Mouse (Mus musculus) small intestine, adult 2 months (tissue): ENCODE results near the gene Magi1. TPM values are rescaled to one million over a fixed set of nuclear protein-coding genes. Genes with fewer than 3 reads are reported as not detected.

Source experiments
- H3K27ac ChIP-seq: fragments of 200-500 bp; 2 replicates; pipeline ENCODE4 v1.5.1; 2012; ENCODE audit warnings: low read depth, low read length, control low read depth, inconsistent platforms; ENCODE audit not compliant: insufficient read depth
- H3K27me3 ChIP-seq: fragments of 200-500 bp; 2 replicates; pipeline ENCODE4 v1.6.1; 2012; ENCODE audit warnings: mild to moderate bottlenecking, moderate library complexity, low read length, inconsistent platforms; ENCODE audit not compliant: control insufficient read depth, insufficient read depth
- H3K36me3 ChIP-seq: fragments of 200-500 bp; 2 replicates; pipeline ENCODE4 v1.6.1; 2012; ENCODE audit warnings: mild to moderate bottlenecking, low read length, control low read depth, inconsistent platforms; ENCODE audit not compliant: control insufficient read depth, insufficient read depth
- H3K4me1 ChIP-seq: fragments of 200-500 bp; 2 replicates; pipeline ENCODE4 v1.6.1; 2012; ENCODE audit warnings: low read length, inconsistent platforms, mixed read lengths; ENCODE audit not compliant: control insufficient read depth, insufficient read depth, insufficient read length
- H3K4me3 ChIP-seq: fragments of 200-500 bp; 2 replicates; pipeline ENCODE4 v1.5.1; 2012; ENCODE audit warnings: low read depth, mild to moderate bottlenecking, control low read depth, inconsistent platforms, low read length, moderate library complexity
- CTCF ChIP-seq: fragments of 200-500 bp; IDR thresholded peaks from 2 replicates; pipeline ENCODE4 v1.5.1; 2012; ENCODE audit warnings: low read depth, mild to moderate bottlenecking, control low read depth, inconsistent platforms, low read length, moderate library complexity, mixed read lengths; ENCODE audit not compliant: insufficient replicate concordance, insufficient read length; ENCODE audit errors: extremely low read depth
- POLR2A ChIP-seq: fragments of 200-500 bp; IDR thresholded peaks from 2 replicates; pipeline ENCODE4 v1.6.1; 2012; ENCODE audit warnings: low read depth, mild to moderate bottlenecking, control low read depth, inconsistent platforms, low read length, moderate library complexity
- WGBS: fragments of 180-500 bp; shearing (Covaris S2); methylation state at CpG from one replicate; pipeline ENCODE4 v1.1.7; 2018; 5-methylcytosine and 5-hydroxymethylcytosine counted together
- polyA plus RNA-seq: library from polyadenylated mRNA; depleted of rRNA; stranded (reverse); fragments of >200 nt; gene quantifications from 2 replicates; pipeline ENCODE4 v1.2.3, GENCODE M21; 2012

The Magi1 gene
- polyA plus RNA-seq, 1 experiment: 7.0 TPM

DNA sequence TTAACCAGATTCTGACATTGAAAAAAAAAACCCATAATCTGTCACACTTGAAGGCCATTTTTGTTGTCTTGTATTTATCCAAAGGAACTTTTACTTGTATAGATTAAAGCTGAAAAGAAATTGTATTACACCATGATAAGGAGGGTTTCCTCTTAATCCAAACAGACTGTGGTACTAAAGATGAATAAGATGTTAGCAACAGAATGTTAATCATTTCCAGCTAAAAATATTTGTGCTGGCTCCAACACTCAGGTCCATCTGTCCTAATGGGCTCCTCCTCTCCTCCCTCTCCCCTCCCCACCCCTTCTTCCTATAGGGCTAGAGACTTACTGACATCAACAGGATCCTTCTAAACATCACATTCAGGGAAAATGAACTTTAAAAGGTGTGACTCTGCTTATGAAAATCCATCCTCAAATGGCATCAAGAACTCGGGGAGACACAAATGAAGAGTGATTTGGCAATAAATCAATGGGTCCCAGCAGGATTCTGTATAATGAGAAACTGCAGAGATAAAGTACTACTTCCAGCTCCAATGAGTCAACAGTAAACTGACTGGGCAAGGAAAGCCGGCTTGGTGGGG is 102.0 kb downstream of the Magi1 start:
- Histone ChIP-seq H3K27ac (no peak overlapping the region), H3K4me1 (peaks cover 21% of the 10 kb centered on the region), H3K4me3 (no peak overlapping the region), H3K27me3 (no peaks in the 10 kb centered on the region), H3K36me3 (no peaks in the 10 kb centered on the region)
- WGBS: 27% methylated on average over 2 of the region's 2 CpGs
- TF ChIP-seq CTCF (no peak), POLR2A (no peak)

DNA sequence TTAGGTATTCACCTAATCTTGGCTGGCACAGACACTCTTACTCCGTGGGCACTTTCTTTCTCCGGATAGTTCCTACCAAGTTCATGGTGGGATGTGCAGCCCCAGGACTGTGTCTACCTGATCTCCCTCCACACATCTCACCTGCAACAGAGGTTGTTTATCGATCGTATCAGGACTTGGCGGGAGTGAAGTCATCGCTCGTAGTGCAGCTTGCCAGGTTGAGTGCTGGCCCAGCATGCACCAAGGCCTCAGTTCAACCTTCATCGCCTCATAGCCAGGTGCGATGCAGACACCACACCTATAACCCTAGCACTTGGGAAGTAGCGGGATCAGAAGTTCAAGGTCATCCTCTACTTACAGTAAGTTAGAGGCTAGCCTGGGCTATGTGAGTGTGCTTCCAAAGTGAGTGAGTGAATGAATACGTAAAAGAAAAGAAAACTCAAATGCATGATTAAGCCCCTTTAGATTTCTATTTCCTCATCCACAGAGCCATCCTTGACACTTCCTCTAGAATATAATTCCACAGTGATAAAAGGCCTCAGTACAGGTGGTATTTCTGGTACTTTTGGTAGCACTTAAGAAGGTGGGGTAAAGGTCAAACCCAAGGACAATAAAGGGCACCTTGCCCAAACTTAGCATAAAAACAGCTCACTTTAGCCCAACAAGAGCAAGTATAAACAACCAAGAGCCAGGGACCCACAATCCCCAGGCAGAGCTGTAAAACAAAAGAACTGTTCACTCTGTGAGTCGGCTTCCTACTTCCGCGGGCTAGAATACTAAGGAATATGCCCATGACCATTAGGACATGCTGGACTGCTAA is 103.2 kb downstream of the Magi1 start:
- Histone ChIP-seq H3K27ac (no peak overlapping the region), H3K36me3 (no peaks in the 10 kb centered on the region), H3K4me3 (no peak overlapping the region), H3K4me1 (peaks cover 17% of the 10 kb centered on the region), H3K27me3 (no peaks in the 10 kb centered on the region)
- WGBS: 79% methylated on average over 14 of the region's 14 CpGs
- no peak for TF ChIP-seq POLR2A
- TF ChIP-seq CTCF: no peak

- no peak overlapping the region for H3K27ac ChIP-seq
- H3K27me3 ChIP-seq: no peaks in the 10 kb centered on the region
- H3K4me1 ChIP-seq: peaks cover 9% of the 10 kb centered on the region
- no peak overlapping the region for H3K4me3 ChIP-seq
- no peak for TF ChIP-seq CTCF
- no peak for TF ChIP-seq POLR2A
- 88% methylated on average over 3 of the region's 3 CpGs for WGBS
- H3K36me3 ChIP-seq: no peaks in the 10 kb centered on the region
Observed at GRCm38 (mm10) chr6:94177559-94177958, 106.2 kb downstream of the Magi1 start.

DNA sequence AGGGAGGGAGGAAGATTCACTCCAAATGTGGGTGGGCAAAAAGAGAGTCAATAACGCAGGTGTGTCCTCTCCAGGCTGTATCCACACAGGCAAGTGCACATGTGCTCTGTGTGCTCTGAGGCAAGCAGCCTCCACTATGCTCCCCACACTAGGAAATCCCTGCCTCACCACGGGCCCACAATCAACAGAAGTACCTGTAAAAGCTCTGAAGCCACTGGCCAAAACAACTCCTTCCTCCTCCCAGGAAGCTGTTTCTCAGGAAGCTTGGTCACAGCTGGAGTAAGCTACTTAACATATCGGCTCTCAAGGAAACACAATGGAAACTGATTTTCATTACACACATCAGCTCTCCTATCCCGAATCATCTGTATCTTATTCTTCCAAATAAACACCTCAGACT is 107.0 kb downstream of the Magi1 start:
- Histone ChIP-seq H3K4me1 (peaks cover 9% of the 10 kb centered on the region), H3K27me3 (no peaks in the 10 kb centered on the region), H3K27ac (no peak overlapping the region), H3K4me3 (no peak overlapping the region), H3K36me3 (no peaks in the 10 kb centered on the region)
- WGBS: 45% methylated on average over 4 of the region's 4 CpGs
- TF ChIP-seq POLR2A: no peak

DNA sequence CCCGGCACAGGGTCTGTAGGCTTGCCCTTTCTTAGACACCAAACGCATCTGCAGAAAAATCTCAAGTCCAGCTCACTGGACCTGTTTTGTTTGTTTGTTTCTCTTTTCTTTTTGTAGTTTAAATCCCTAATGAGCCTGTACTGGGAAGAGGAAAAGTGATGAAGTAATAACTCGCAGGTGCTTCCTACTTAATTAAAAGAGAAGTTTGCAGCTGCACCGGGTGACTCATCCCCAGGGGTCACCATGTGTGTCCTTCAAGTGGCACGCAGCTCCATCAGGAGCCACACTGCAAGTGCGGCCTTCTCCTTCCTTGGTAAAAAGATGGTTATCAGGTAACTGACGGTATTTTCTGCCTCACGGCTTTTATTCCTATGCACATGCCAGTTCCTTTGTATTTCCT is 112.5 kb downstream of the Magi1 start:
- no peaks in the 10 kb centered on the region for H3K27me3 ChIP-seq
- WGBS: 39% methylated on average over 8 of the region's 8 CpGs

DNA sequence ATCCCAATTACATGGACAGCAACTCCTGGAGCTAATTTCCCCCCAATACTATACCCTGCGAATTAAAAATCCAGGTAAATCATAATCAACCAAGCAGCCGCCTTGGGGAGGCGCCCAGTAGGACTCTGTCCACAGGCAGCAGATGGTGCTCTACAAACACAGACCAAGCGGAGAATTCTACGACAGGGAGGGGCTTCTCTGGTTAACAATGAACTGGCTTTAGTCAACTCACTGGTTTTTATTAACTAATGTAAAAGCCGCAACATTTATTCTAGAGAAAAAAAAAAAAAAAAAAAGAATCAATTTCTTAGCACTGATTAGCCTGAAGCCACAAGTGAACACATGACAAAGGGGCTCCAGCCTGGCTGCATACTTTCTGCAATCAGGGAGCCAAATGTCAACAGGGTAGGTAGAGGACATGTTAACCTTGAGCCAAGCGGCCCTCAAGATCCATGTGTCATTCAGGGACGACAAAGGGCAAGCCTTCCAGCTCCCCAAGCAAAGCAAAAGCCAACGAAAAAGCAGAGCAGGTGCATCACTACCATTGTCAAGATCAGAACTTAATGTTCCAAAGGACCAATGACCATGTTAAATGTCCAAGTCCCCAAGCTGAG is 114.0 kb downstream of the Magi1 start:
- no peak overlapping the region for H3K27ac ChIP-seq
- 70% methylated on average over 9 of the region's 9 CpGs for WGBS
- no peak for TF ChIP-seq POLR2A
- TF ChIP-seq CTCF: no peak
- no peak overlapping the region for H3K4me3 ChIP-seq
- H3K4me1 ChIP-seq: peaks cover 25% of the 10 kb centered on the region
- H3K27me3 ChIP-seq: no peaks in the 10 kb centered on the region
- no peaks in the 10 kb centered on the region for H3K36me3 ChIP-seq

More for the DNA sequence above, 112.5 kb downstream of the Magi1 start:
- H3K36me3 ChIP-seq: no peaks in the 10 kb centered on the region
- H3K27ac ChIP-seq: no peak overlapping the region
- peaks cover 14% of the 10 kb centered on the region for H3K4me1 ChIP-seq
- no peak overlapping the region for H3K4me3 ChIP-seq
- no peak for TF ChIP-seq CTCF
- TF ChIP-seq POLR2A: no peak

- no peaks in the 10 kb centered on the region for H3K27me3 ChIP-seq
- WGBS: 82% methylated on average over 1 of the region's 1 CpGs
- TF ChIP-seq CTCF: no peak
- no peak for TF ChIP-seq POLR2A
Observed at GRCm38 (mm10) chr6:94165951-94166350, 117.8 kb downstream of the Magi1 start.

More at GRCm38 (mm10) chr6:94165951-94166350, 117.8 kb downstream of the Magi1 start:
- Histone ChIP-seq H3K27ac (peak overlapping the region; percentile 91), H3K36me3 (no peaks in the 10 kb centered on the region), H3K4me1 (peaks cover 25% of the 10 kb centered on the region), H3K4me3 (no peak overlapping the region)
